Mouse (Mus musculus) heart, adult 2 months (tissue): Measurements from ENCODE around the gene Setd2. TPM values are rescaled to one million over a fixed set of nuclear protein-coding genes. Genes with fewer than 3 reads are reported as not detected.

Experiments
- DNase-seq, 2 experiments: peaks; one replicate each; pipeline ENCODE4 v3.0.0; 2021
- H3K27ac ChIP-seq: fragments of 200-600 bp; 2 replicates; pipeline ENCODE4 v1.8.1; 2022
- H3K27me3 ChIP-seq: fragments of 200-500 bp; 2 replicates; pipeline ENCODE4 v1.6.1; 2012; ENCODE audit warnings: mild to moderate bottlenecking, low read length, inconsistent platforms, mixed read lengths; ENCODE audit not compliant: control insufficient read depth, insufficient read depth
- H3K36me3 ChIP-seq: fragments of 200-500 bp; 2 replicates; pipeline ENCODE4 v1.6.1; 2012; ENCODE audit warnings: low read length, inconsistent platforms; ENCODE audit not compliant: control insufficient read depth, insufficient read depth
- H3K4me1 ChIP-seq: fragments of 200-500 bp; 2 replicates; pipeline ENCODE4 v1.6.1; 2011; ENCODE audit warnings: low read length; ENCODE audit not compliant: control insufficient read depth, insufficient read depth
- H3K4me3 ChIP-seq: fragments of 200-600 bp; 2 replicates; pipeline ENCODE4 v1.8.1; 2022
- H3K79me2 ChIP-seq: fragments of 200-500 bp; replicated peaks from 2 replicates; pipeline ENCODE4 v1.6.1; 2012; ENCODE audit warnings: mild to moderate bottlenecking, inconsistent platforms, low read length, moderate library complexity, mixed read lengths; ENCODE audit not compliant: control insufficient read depth, insufficient read depth
- H3K9ac ChIP-seq: fragments of 200-500 bp; 2 replicates; pipeline ENCODE4 v1.6.1; 2012; ENCODE audit warnings: low read depth, mild to moderate bottlenecking, control low read depth, inconsistent platforms, low read length, mixed read lengths
- CTCF ChIP-seq: fragments of 200-600 bp; IDR thresholded peaks from 2 replicates; pipeline ENCODE4 v1.8.1; 2022; ENCODE audit warnings: antibody characterized with exemption, mild to moderate bottlenecking, moderate library complexity
- EP300 ChIP-seq: fragments of 200-500 bp; IDR thresholded peaks from 2 replicates; pipeline ENCODE4 v1.6.1; 2011; ENCODE audit warnings: low read depth, low read length, control low read depth; ENCODE audit not compliant: insufficient read depth
- POLR2A ChIP-seq: fragments of 200-500 bp; IDR thresholded peaks from 2 replicates; pipeline ENCODE4 v1.6.1; 2011; ENCODE audit warnings: mild to moderate bottlenecking, low read depth, low read length, control low read depth; ENCODE audit not compliant: insufficient read depth
- WGBS: fragments of 180-500 bp; shearing (Covaris S2); methylation state at CpG from one replicate; pipeline ENCODE4 v1.1.7; 2018; 5-methylcytosine and 5-hydroxymethylcytosine counted together
- intact Hi-C: fragments of 180-260 bp; cut with DNase I; formaldehyde crosslinking; loops from one replicate; pipeline ENCODE4 v1.15.1; 2025
- polyA plus RNA-seq: library from polyadenylated mRNA; depleted of rRNA; stranded (reverse); fragments of >200 nt; gene quantifications from 2 replicates; pipeline ENCODE4 v1.2.3, GENCODE M21; 2012
- total RNA-seq, 2 experiments: library from RNA; stranded (reverse); gene quantifications; 2 replicates each; pipeline ENCODE4 v1.2.3; 2021

Setd2 gene
- total and polyA plus RNA-seq, 3 experiments, result 22.4 to 37.7 (median 36.4) TPM

- peak; percentile 95 to 98 for DNase-seq
- peak within 1 kb of the TSS; percentile 75 for H3K4me3 ChIP-seq
- no peaks in the 10 kb centered on the region for H3K36me3 ChIP-seq
- H3K9ac ChIP-seq, result peak within 1 kb of the TSS; percentile 73
- intact Hi-C loops, result loop anchor here (2.0 kb wide), 1 partner anchor 19 kb away; no protein-coding TSS in a partner anchor
- H3K27ac ChIP-seq, result peak within 1 kb of the TSS; percentile 86
- under 1% methylated on average over 75 of the region's 75 CpGs for WGBS
- peak; percentile 38; the same call in 1 of the 2 replicates for TF ChIP-seq CTCF
- 0 out of 2 replicates have a peak, but pooled peaks have one; percentile 10 for TF ChIP-seq EP300
- peak; percentile 64 for TF ChIP-seq POLR2A
- peaks cover 10% of the 10 kb centered on the region for H3K4me1 ChIP-seq
- H3K79me2 ChIP-seq, result peaks cover under 1% of the 10 kb centered on the region; the same call in 1 of the 2 replicates
- H3K27me3 ChIP-seq, result no peaks in the 10 kb centered on the region
These were observed 121.5 kb downstream of the Setd2 start, which contains the start of gene Nbeal2 for GRCm38 (mm10) chr9:110653655-110654461. TSS of gene Nbeal2 (minus strand) at chr9:110654161.

GRCm38 (mm10) chr9:110654726-110655650 is 122.6 kb downstream of the Setd2 start:
- no peaks in the 10 kb centered on the region for H3K36me3 ChIP-seq
- H3K79me2 ChIP-seq, result 0 out of 2 replicates have a peak, but pooled peaks cover 2% of the 10 kb centered on the region
- 86% methylated on average over 19 of the region's 19 CpGs for WGBS
- H3K4me1 ChIP-seq, result peaks cover 10% of the 10 kb centered on the region
- H3K4me3 ChIP-seq, result no peak overlapping the region
- no peak overlapping the region for H3K9ac ChIP-seq
- no peaks in the 10 kb centered on the region for H3K27me3 ChIP-seq
- intact Hi-C loops, result no loop called here
- H3K27ac ChIP-seq, result no peak overlapping the region
- DNase-seq, result no peak
- TF ChIP-seq CTCF (no peak), EP300 (no peak)

- no peak for TF ChIP-seq POLR2A
- TF ChIP-seq CTCF, result no peak
- no peak for TF ChIP-seq EP300
- H3K4me1 ChIP-seq, result peaks cover 10% of the 10 kb centered on the region
- peak overlapping the region; percentile 98 for H3K27ac ChIP-seq
- H3K4me3 ChIP-seq, result peak overlapping the region; percentile 78; the same call in 1 of the 2 replicates
- DNase-seq, result no peak
- 85% methylated on average over 10 of the region's 10 CpGs for WGBS
- H3K36me3 ChIP-seq, result no peaks in the 10 kb centered on the region
- H3K79me2 ChIP-seq, result 0 out of 2 replicates have a peak, but pooled peaks cover 2% of the 10 kb centered on the region
- intact Hi-C loops, result loop anchor here (2.0 kb wide), 1 partner anchor 17 kb away; no protein-coding TSS in a partner anchor
- no peaks in the 10 kb centered on the region for H3K27me3 ChIP-seq
- no peak overlapping the region for H3K9ac ChIP-seq
These were observed 123.2 kb downstream of the Setd2 start for GRCm38 (mm10) chr9:110655651-110656007.

- peak within 1 kb of the TSS; percentile 98 for H3K27ac ChIP-seq
- H3K36me3 ChIP-seq, result no peaks in the 10 kb centered on the region
- WGBS, result under 1% methylated on average over 52 of the region's 52 CpGs
- peak; percentile 95 to 97 for DNase-seq
- TF ChIP-seq CTCF, result peak; percentile 49
- TF ChIP-seq POLR2A, result peak; percentile 76
- TF ChIP-seq EP300, result peak; percentile 56; the same call in 1 of the 2 replicates
- intact Hi-C loops, result loop anchor here (2.0 kb wide), 1 partner anchor 16 kb away; no protein-coding TSS in a partner anchor
- no peaks in the 10 kb centered on the region for H3K27me3 ChIP-seq
- H3K4me1 ChIP-seq, result peaks cover 10% of the 10 kb centered on the region
- peak within 1 kb of the TSS; percentile 84 for H3K9ac ChIP-seq
- peaks cover 3% of the 10 kb centered on the region for H3K79me2 ChIP-seq
- H3K4me3 ChIP-seq, result peak within 1 kb of the TSS; percentile 78
These were observed 124.1 kb downstream of the Setd2 start, which contains the start of gene Ccdc12 for GRCm38 (mm10) chr9:110656249-110657221. TSS of gene Ccdc12 (plus strand) at chr9:110656503.

- Histone ChIP-seq H3K36me3 (no peaks in the 10 kb centered on the region), H3K27me3 (no peaks in the 10 kb centered on the region), H3K27ac (peak overlapping the region; percentile 98), H3K9ac (peak overlapping the region; percentile 24; the same call in 1 of the 2 replicates), H3K4me3 (peak overlapping the region; percentile 78), H3K4me1 (peaks cover 8% of the 10 kb centered on the region), H3K79me2 (peaks cover 10% of the 10 kb centered on the region)
- peak; percentile 66 to 78 for DNase-seq
- 23% methylated on average over 13 of the region's 13 CpGs for WGBS
- intact Hi-C loops, result loop anchor here (2.0 kb wide), 1 partner anchor 15 kb away; no protein-coding TSS in a partner anchor
- TF ChIP-seq POLR2A, result peak; percentile 81
- TF ChIP-seq CTCF, result no peak
- peak; percentile 37; the same call in 1 of the 2 replicates for TF ChIP-seq EP300
These were observed 125.2 kb downstream of the Setd2 start for GRCm38 (mm10) chr9:110657474-110658078.
